Mouse (Mus musculus) urinary bladder, postnatal 25 days (tissue): Measurements from ENCODE around the gene Snapc1.
A peak's percentile ranks its signal among the peaks of the same experiment; 100 is the strongest.

Experiments
- DNase-seq: peaks from one replicate; pipeline ENCODE4 v3.0.0; 2022; ENCODE audit warnings: low spot score

Snapc1 gene

GRCm38 (mm10) chr12:73964291-73965281 lies at the start of gene Snapc1:
Gene Snapc1, plus strand, starts transcription at chr12:73964481.
- DNase-seq, result peak; percentile 96

GRCm38 (mm10) chr12:73918479-73918878 lies 45.8 kb upstream of the Snapc1 start:
- no peak for DNase-seq

- DNase-seq, result no peak
Measured at GRCm38 (mm10) chr12:73930266-73930665, 34.0 kb upstream of the Snapc1 start.

GRCm38 (mm10) chr12:73931274-73931673 lies 33.0 kb upstream of the Snapc1 start:
- DNase-seq, result no peak

- no peak for DNase-seq
Measured at GRCm38 (mm10) chr12:73934528-73934927, 29.8 kb upstream of the Snapc1 start.

- no peak for DNase-seq
Measured at GRCm38 (mm10) chr12:73937353-73937752, 26.9 kb upstream of the Snapc1 start, which contains the start of gene Gm49321. Gene Gm49321, plus strand, starts transcription at chr12:73937653.

GRCm38 (mm10) chr12:73939542-73939941 lies 24.7 kb upstream of the Snapc1 start:
- no peak for DNase-seq

GRCm38 (mm10) chr12:73948415-73948814 lies 15.9 kb upstream of the Snapc1 start:
- no peak for DNase-seq

GRCm38 (mm10) chr12:73949318-73950058 lies 14.8 kb upstream of the Snapc1 start:
- peak; percentile 17 for DNase-seq

GRCm38 (mm10) chr12:73952879-73953278 lies 11.4 kb upstream of the Snapc1 start:
- no peak for DNase-seq

GRCm38 (mm10) chr12:73953420-73954186 lies 10.7 kb upstream of the Snapc1 start:
- no peak for DNase-seq

- no peak for DNase-seq
Measured at GRCm38 (mm10) chr12:73954785-73955184, 9.5 kb upstream of the Snapc1 start.

GRCm38 (mm10) chr12:73957676-73958075 lies 6.6 kb upstream of the Snapc1 start:
- no peak for DNase-seq

GRCm38 (mm10) chr12:73958830-73959229 lies 5.5 kb upstream of the Snapc1 start:
- DNase-seq, result no peak

GRCm38 (mm10) chr12:73969142-73969541 lies 4.9 kb downstream of the Snapc1 start:
- DNase-seq, result no peak

GRCm38 (mm10) chr12:73974584-73974983 lies 10.3 kb downstream of the Snapc1 start:
- DNase-seq, result no peak

- no peak for DNase-seq
Measured at GRCm38 (mm10) chr12:73978144-73978543, 13.9 kb downstream of the Snapc1 start.

GRCm38 (mm10) chr12:73979667-73980066 lies 15.4 kb downstream of the Snapc1 start:
- no peak for DNase-seq

GRCm38 (mm10) chr12:73982533-73982932 lies 18.3 kb downstream of the Snapc1 start:
- peak; percentile 38 for DNase-seq

GRCm38 (mm10) chr12:73986299-73986698 lies 22.0 kb downstream of the Snapc1 start:
- no peak for DNase-seq

- DNase-seq, result no peak
Measured at GRCm38 (mm10) chr12:73988393-73989008, 24.2 kb downstream of the Snapc1 start.

GRCm38 (mm10) chr12:73989594-73989993 lies 25.3 kb downstream of the Snapc1 start:
- no peak for DNase-seq
